Mouse (Mus musculus): ENCODE results near the gene Ank3. TPM values are rescaled to one million over a fixed set of nuclear protein-coding genes. Genes with fewer than 3 reads are reported as not detected.

Ank3 gene
- polyA plus RNA-seq, 2 experiments from 2014 or later: 1.1 to 1.2 TPM

DNA sequence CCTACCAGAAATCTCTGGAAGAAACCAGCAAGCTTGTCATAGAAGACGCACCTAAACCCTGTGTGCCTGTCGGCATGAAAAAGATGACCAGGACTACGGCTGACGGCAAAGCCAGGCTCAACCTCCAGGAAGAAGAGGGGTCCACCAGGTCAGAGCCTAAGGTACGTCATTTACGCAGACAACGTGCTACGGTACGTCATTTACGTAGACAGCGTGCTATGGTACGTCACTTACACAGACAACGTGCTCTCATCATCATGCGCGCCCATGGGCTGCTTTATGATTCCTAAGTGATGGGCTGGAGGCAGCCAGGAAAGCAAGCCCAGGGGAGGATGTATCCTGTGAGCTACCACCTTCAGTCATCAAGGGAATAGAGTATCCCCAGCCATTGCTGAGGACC is 606.3 kb downstream of the Ank3 start:
- ATAC-seq: no peak

DNA sequence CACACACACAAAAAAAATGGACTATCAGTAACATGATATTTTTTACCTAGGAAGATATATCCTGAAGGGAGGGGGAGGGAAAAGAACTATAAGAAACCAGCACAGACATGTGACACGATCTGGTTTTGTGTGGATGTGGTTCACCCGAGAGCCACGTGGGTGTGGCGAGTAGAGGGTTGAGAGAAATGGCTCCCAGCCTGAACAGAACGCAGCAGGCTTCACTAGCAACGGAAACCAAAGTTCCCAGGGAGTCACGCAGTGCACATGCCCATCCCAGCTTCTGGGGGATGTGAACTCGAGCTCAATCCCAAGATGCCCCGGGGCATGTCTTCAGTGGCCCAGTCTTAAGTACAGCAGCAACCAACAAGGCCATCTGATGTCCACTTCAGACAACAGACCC is 607.8 kb downstream of the Ank3 start:
- ATAC-seq: no peak

DNA sequence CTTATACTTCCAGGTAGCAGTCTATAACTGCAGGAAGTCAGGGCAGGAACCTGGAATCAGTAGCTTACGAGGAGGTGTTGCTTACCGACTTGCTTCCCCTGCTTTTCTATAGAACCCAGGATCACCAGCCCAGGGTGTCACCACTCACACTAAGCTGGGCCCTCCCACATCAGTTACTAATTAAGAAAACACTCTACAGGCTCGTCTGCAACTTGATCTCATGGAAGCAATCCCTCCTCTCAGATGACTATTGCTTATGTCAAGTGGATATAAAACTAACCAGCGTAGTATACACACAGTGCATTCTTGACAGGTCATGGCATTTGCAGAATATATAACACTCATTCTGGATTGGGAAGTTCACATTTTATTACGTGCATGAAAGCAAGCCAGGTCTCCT is 613.2 kb downstream of the Ank3 start:
- ATAC-seq: no peak

DNA sequence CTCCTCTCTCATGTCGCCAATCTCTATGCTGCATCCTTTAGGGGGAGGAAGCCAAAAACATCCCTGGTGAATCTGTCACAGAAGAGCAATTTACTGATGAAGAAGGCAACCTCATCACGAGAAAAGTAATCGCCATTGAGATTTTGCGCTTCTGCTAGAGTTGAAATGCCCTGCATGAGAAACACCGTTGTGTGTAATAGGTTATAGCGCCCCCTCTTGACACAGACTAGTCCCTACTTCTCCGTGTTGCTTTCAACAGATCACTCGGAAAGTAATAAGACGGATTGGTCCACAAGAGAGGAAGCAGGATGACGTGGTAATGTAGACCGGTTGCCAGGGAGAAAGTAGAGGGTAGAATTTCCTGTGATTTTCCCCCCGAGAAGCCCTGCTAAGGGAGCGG is 615.4 kb downstream of the Ank3 start:
- ATAC-seq: no peak

DNA sequence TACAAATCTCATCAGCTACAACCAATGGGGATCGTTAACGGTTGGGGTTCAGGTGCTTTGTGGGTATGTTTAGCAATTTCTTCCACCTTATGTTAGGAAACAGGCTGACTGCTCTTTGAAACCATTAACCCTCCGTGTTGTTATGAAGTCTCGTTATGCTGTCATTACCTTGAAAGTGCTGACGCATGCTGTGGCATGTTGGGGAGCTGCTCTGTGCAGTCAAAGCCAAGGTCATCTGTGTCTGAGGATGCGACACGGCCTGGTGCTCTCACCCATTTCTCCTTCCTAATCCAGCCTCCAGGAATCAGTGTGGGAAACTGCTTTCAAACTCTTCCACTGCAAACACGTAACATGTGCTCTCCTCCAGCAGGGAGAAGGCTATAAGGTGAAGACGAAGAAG is 616.6 kb downstream of the Ank3 start:
- ATAC-seq: no peak

DNA sequence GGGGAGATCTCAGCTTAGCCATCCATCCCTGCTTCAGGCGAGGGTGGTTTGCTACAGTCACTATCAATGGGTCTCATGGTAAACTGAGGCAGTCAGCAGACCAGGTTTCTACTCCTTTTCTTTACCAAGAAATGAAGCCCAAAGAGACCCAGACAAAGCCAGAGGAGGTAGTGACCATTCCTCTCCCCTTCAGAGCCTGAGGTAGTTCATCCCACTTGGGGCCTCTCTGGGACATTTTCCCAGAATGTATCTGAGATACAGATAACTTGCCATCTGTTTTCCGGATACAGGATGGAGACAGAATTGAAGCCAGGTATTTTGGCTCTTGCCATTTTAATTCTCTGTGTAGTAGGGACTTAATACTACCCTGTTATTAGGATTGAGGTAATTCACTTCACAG is 620.1 kb downstream of the Ank3 start:
- no peak for ATAC-seq

DNA sequence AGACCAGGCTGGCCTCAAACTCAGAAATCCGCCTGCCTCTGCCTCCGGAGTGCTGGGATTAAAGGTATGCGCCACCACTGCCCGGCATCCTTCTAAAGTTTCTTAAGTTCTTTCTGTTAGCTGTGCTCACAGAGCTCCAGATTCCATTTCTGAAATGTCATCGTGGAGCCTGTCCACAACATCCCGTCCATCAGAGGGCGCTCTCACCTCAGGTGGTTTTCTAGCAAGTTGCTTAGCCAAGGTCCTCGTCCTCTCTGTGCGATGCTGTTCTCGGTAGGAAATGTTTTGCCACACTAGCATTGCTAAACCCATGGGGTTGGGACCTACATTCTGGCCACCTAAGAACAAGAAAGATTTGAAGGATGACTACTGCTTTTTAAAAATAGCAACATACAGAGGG is 623.1 kb downstream of the Ank3 start:
- peak; percentile 45 for ATAC-seq

DNA sequence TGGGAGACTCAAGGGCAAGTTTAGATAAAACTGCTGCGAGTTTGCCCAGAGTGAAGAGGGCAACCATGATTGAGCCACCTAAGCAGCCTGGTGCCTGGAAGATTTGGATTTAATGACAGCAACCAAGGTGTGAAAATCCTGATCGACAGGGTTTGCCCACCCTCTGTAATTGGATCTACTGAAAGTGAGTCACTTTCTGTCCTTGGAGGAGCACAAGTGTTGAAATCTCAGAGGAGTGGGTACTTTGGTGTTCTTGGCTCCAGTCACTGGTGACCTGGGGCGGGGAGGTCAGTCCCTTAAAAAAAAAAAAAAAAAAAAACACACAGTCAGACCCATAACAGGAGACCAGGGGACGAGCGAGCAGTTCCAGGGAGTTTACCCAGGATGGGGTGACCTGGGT is 624.0 kb downstream of the Ank3 start:
- ATAC-seq: no peak

DNA sequence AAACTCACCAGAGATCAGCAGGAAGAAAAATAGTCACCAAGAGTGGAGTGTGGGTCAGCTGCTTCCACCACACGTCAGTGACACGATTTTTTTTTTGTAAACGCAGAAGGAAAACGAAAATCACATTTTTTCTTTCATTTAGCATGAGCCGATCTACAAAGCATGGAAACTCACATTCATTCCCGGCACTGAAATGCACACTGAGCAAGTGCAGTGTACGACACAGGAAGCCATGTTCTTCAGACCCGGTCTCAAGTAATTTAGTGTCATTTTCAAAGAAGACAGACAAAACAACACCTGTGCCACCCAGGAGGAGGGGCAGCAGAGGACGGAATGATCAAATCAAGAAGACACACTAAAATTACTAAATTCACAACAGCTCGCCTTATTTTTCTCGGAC is 625.3 kb downstream of the Ank3 start:
- ATAC-seq: no peak

DNA sequence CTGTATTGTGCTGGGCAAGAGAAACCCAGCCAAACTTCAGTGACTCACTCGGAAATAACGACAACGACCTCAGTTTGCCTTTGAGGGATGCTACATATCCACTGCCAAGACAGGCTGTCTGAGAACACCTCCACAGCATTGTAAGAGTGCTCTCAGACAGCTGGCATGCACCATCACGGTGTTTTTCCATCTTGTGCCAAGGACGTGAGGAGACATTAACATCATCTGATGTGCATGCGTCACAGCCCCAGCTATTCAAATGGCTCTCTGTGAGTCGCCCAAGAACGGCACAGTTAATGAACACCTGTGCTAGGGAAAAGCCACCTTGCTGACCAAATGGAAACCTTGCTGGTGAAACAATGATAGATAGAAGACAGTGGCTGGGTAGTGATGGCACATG is 633.4 kb downstream of the Ank3 start:
- no peak for ATAC-seq

DNA sequence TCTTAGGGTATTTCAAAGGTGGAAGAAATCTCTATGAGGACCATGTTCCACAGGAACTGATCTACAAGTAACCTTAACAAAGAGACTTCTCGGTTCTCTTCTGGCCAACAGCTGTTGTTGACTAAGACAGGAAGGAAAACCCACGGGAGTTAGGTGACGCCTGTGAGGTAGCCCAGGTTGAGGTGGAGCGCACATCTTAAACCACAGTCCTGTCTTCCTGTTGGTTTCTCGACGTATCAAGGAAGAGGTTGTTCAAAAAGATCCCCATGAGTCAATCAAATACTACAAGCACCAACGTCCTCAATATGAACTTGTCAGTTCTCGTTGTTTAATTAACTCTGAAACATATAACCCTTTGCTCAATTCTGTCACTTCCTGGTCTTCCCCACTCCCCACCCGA is 634.4 kb downstream of the Ank3 start:
- ATAC-seq: peak; percentile 85

DNA sequence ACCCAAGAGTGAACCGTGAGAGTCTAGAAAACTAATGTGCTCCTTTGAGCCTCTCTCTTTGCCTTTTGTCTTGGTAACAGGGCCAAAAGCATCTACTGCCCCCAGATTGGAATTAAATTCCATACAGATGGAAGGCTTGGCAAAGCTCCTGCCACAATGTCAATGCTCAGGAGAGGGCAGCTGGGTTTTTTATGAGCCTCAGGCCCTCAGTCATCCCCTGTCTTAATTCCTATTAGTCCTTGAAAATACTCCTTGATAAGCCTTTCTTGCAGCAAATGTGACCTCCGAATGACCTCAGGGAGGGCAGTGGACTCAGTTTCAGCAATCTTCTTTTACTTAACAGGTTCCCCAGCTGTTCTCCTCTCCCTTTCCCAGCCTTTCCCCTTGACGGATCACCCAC is 635.3 kb downstream of the Ank3 start:
- no peak for ATAC-seq

DNA sequence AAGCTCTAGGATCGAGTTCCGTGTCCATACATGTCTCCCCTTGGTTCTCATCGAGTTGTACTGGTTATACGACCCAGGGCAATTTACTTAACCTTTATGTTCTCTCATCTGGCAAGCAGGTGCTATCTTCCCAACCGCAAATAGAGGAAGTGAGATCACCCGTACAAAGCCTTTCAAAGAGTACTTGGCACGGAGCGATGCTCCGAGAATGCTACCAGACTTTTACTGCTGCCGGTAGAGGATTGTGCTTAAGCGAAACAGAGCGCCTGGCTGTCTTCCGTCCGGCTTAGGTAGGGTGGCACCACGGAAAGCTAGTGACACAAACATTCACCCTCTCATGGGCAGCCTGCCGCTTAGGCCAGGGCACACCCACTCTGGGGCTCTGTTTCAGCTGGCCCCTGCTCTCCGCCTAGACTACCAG is 641.3 kb downstream of the Ank3 start:
- ATAC-seq: peak; percentile 89

DNA sequence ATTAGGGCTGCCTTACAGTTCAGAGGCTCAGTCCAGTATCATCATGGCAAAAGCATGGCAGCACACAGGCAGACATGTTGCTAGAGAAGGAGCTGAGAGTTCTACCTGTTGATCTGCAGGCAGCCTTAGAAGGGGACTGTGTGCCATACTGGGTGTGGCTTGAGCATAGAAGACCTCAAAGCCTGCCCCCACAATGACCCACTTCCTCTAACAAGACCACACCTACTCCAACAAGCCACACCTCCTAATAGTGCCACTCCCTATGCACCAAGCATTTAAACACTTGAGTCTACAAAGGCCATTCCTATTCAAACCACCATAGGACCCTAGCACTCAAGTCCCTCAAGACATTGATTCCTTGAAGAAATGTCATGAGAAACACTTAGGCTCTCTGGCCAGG is 643.0 kb downstream of the Ank3 start:
- ATAC-seq: no peak

DNA sequence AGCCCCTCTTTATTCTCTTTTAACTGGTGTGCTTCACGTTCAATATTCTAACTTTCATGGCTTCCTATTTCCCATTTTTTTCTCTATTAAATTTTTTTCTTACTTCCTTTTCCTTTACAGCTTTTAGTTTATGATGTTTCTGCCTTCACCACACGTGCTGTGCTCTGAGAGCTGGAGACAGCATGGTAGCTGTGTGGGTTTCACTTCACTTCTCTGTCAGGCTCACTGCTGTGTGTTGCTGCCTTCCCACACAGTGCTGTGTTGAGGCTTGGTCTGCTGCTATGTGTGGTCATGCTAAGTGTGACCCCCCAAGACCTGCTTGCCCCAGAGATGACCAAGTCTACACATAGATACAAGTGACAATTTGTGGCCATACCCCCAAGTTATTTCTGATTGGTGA is 647.1 kb downstream of the Ank3 start:
- ATAC-seq: no peak

DNA sequence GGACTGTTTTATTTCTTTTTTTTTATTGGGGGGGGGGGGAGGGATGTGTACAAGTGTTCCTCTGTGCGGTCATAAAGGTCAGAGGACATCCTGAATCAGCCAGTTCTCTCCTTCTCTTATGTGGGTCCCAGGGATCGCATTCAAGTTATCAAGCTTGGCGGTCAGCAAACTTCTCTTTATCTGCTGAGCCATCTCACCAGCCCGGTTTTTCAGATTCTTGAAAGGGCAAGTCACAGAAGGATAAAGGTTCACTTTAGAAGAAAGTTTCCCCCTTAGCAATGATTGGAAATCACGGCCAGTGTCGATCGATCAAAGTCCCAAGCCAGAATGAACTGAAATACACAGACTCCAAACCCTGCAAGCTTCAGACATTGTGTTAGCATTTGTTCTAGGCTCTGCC is 651.2 kb downstream of the Ank3 start:
- no peak for ATAC-seq

DNA sequence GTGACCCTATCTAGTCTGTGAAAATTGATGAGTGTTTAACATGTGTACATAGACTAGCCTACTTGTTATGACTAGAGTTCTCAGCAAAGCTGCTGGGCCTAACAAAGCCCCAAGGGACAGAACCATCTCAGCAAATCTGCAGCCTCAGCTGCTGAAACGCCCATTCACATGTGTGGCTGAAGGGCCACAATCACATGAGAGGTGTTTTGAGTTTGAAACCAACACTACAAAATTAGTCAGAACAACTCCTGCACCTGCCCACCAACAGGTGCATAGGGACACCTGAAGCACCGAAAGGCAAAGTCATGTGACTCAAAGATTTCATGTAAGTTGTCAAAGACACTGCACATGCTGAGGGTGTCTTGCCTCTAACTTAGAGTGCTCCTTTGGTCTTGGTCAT is 656.7 kb downstream of the Ank3 start:
- ATAC-seq: no peak

DNA sequence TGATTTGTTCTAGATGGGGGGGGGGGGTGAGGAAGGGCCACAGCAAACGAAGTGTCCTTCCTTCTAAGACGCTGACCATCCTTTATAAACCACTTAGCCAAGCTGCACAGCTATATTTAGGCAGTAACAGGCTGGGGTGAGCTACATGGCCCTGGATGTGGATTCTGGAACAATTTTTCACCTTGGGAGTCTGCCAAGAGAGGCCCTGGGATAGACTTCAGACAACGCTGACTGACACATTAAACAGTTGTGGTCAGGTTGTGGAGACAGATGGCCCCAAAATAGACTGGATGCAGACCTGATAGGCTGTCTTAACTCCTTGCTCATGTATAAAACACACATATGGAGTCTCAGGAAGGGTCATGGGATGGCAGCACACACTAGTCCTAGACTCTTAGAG is 658.5 kb downstream of the Ank3 start:
- no peak for ATAC-seq

DNA sequence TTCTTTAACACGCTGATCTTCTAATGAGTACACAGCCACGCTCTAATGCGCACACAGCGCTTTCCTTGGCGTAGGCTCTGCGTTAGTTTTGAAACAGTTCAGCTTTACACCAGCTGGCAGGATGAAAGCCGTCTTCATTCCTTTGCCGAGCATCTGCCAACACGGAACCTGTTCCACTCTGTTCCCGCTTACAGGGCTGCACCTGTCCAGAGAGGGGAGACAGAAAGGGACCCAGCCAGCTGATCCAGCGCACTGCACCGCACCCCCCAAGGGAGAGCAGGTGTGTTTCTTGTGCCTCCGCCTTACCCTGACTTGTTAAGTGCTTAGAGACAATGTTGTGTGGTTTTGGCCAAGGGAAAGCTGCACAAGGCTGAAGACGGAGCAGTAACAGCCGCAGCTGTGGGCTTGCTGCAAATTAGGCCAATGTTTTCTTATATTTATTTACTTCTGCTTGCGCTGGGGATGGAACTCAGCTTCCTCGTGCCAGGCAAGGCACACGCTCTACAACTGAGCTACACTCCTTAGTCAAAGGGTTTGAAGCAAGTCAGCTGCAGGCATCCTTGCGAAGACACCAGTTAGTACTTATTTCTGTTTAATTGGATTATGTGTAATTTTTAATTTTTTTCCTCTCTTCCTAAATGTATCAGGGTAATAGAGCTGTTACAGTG is 661.6 kb downstream of the Ank3 start:
- no peak for ATAC-seq

DNA sequence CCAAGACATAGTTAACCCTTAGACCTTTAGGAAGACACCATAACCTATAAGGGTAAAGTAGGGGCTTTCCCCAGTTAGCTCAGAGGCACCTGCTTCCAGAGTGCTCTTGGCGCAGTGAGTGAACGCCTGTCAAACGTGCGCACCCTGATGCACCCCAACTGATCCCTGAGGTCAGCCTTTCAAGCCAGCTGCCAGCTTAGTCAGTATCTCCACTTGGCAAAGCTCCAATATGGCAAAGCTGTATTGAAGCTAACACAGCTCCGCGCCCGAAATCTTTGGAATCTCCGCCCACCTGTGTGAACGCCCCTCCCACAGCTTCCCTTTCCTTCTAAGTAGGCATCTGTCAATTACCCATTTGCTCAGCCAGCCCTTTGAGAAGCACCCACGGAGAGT is 662.1 kb downstream of the Ank3 start:
- ATAC-seq: no peak

DNA sequence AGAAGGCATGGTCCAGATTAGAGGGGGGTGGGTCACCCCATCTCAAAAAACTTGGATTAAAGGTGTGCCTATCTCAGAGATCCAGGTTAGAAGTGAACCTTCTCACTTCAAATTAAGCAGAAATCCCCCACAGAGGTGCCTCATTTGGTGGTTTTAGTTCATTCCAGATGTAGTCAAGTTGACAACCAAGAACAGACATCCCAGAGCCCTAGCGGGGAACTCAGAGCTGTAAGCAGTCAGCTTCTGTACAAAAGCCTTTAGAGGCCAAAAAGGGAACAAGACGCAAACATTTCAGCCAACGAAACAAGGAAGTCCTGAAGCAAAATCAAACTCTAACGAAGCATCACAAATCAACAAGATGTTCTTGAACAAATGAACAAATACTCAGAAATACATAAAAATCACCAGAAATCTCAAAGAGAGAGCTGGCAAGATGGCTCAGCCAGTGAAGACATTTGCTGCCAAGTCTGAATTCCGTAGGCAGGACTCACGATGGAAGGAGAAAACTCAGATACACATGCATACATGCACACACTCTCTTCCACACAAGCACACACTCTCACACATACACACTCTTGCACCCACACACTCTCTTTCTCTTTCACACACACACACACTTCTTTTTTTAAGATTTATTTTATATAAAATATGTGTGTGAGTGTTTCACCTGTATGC is 665.4 kb downstream of the Ank3 start:
- ATAC-seq: no peak

DNA sequence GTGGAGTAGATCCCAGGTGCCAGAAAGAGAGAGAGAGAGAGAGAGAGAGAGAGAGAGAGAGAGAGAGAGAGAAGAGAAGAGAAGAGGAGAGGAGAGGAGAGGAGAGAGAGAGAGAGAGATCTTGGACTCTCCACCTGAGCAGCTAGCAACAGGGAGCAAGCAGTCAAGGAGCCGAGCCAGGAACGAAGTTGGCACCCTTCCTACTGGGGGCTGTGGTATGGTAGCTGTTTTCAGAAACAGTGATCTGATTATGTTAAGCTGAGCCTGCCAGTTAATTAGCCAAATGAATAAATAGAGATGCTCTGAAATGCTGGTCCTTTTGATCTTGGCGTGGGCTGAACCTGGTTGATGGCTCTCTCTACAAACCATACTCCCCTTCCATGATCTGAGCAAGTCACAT is 666.6 kb downstream of the Ank3 start:
- ATAC-seq: no peak

DNA sequence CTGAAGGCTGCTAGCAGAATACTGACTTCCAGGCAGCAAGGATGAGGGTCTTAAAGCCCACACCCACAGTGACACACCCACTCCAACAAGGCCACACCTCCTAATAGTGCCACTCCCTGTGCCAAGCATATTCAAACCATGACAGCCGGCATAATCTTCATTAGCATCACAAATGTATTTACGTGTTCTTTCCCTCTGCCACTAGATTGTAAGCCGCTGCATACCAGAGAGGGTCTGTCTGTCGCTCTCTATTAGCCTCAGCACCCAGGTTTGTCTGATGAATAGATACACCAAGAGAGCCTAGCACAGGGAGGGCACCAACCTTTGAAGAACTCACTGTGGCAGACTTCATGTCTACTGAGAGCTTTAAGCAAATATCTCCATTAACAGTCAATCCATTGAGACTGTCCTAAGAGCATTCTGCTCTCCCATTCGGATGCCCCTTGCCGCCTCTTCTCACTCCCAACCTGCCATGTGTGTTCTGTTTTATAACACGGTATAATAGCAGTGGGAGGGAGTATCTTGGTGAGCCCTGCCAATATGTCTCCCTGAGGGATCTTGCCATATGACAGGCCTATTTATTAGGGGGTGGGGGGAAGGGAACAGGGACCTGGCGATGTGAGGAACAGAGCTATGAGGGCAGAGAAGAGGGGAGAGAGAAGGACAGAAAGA is 668.1 kb downstream of the Ank3 start:
- ATAC-seq: no peak
